Comparison of ENCODE assay signal across 11 mouse cellular contexts in genomic region chr2:157054816-157055215, GRCm38 (mm10). TPM values are rescaled to one million over a fixed set of nuclear protein-coding genes. Genes with fewer than 3 reads are reported as not detected.
A peak's percentile ranks its signal among the peaks of the same experiment; 100 is the strongest.
DNase-seq lines count a peak whose midpoint lies in the region; ATAC-seq and TF ChIP-seq lines count a peak whose summit lies in the region.
"Had no signal": no experiment of that assay in that cellular context is flagged by ENCODE, and none has a peak within 500 bp of the region (broad histone marks: within the 10 kb centered on the region; RNA-seq: fewer than 3 reads in every experiment).

No protein-coding gene starts in this region.

- TF ChIP-seq CTCF in brain, embryonic 14.5 days (IDR thresholded peaks at IDR 0.05; ENCODE audit: borderline replicate concordance, extremely low read depth, insufficient read depth, insufficient read length), result no peak

- H3K27ac ChIP-seq in hindbrain, embryonic 15.5 days (replicated peaks), result peak overlapping the region; percentile 36

- H3K4me2 ChIP-seq in hindbrain, embryonic 15.5 days, result no peak overlapping the region

- WGBS in hindbrain, embryonic 15.5 days, result 61% methylated on average over 5 of the region's 5 CpGs

- DNase-seq in cerebellum, postnatal 4 days (ENCODE audit: low spot score in 2 of 2), result no peak
- peak; percentile 70 for DNase-seq in layer of hippocampus, adult 9-11 months
- no peak for DNase-seq in layer of hippocampus, postnatal 25 days (ENCODE audit: extremely low spot score in 1 of 2, low spot score in 1 of 2)
- DNase-seq in brain, embryonic 14.5 days (ENCODE audit: low read depth), result peak; percentile 78

- no peaks in the 10 kb centered on the region for H3K9me3 ChIP-seq in hindbrain, embryonic 15.5 days

- no peak overlapping the region for H3K4me3 ChIP-seq in hindbrain, embryonic 15.5 days

- no peak for TF ChIP-seq POLR2A in brain, embryonic 14.5 days (IDR thresholded peaks at IDR 0.05; ENCODE audit: borderline replicate concordance, extremely low read depth, insufficient read depth, insufficient read length, poor library complexity, severe bottlenecking)

- ATAC-seq in cerebellum, adult (ENCODE audit: insufficient number of reproducible peaks, low FRiP score, low TSS enrichment), result 0 out of 2 replicates have a peak, but pooled peaks have one; percentile 6
- ATAC-seq in hindbrain, embryonic 15.5 days (ENCODE audit: low FRiP score, low read depth), result peak; percentile 49
- no peak for ATAC-seq in CD4-positive, CD25-positive, alpha-beta regulatory T cell, adult 4 months
- ATAC-seq in erythroblast, adult 5-6 weeks (replicated peaks; ENCODE audit: low FRiP score, poor library complexity, severe bottlenecking), result no peak

- H3K27me3 ChIP-seq in hindbrain, embryonic 15.5 days, result no peaks in the 10 kb centered on the region

- no peak overlapping the region for H3K9ac ChIP-seq in hindbrain, embryonic 15.5 days

- peaks cover 37% of the 10 kb centered on the region for H3K36me3 ChIP-seq in hindbrain, embryonic 15.5 days

- peaks cover 67% of the 10 kb centered on the region for H3K4me1 ChIP-seq in hindbrain, embryonic 15.5 days (replicated peaks)

RNA-seq across cellular contexts. Expression of gene Soga1, which starts 24.2 kb away (rescaled TPM):
- 10 to 100 TPM; 36.3 to 46.3 TPM for total RNA-seq in layer of hippocampus, postnatal 25 days (2021)
- polyA plus RNA-seq in brain, embryonic 14.5 days (2012; rRNA removed), result 21.3 and 40.2 TPM in 2 replicates
- 5.2 and 6.3 TPM in 2 replicates for polyA plus RNA-seq in hindbrain, embryonic 15.5 days (2015; fragmentation: Nextera tagmentation; extraction: Ambion mirVana)
- under 1 TPM in 1 of 2 experiments, not detected in 1; 0.16 TPM for polyA plus RNA-seq in CD4-positive, CD25-positive, alpha-beta regulatory T cell, adult 4 months (2017; shearing (Covaris generic))
- total RNA-seq in erythroblast, adult 5-6 weeks (2015; ENCODE audit: low replicate concordance), result 0.21 and 1.3 TPM in 2 replicates
- total RNA-seq in erythroblast, adult 5-6 weeks (2017; ENCODE audit: low replicate concordance), result 0.56 and 1.1 TPM in 2 replicates

RNA-seq across cellular contexts. Expression of gene Tldc2, which starts 32.0 kb away (rescaled TPM):
- total RNA-seq in layer of hippocampus, postnatal 25 days (2021), result not detected
- not detected in 2 replicates for polyA plus RNA-seq in brain, embryonic 14.5 days (2012; rRNA removed)
- not detected in 2 replicates for polyA plus RNA-seq in hindbrain, embryonic 15.5 days (2015; fragmentation: Nextera tagmentation; extraction: Ambion mirVana)
- not detected for polyA plus RNA-seq in CD4-positive, CD25-positive, alpha-beta regulatory T cell, adult 4 months (2017; shearing (Covaris generic))
- total RNA-seq in erythroblast, adult 5-6 weeks (2015; ENCODE audit: low replicate concordance), result not detected in 2 replicates
- not detected in 2 replicates for total RNA-seq in erythroblast, adult 5-6 weeks (2017; ENCODE audit: low replicate concordance)
- total RNA-seq: layer of hippocampus, adult 18-20 months had no signal
- polyA plus RNA-seq: C2C12; neural tube, embryonic 11.5 days had no signal

RNA-seq across cellular contexts. Expression of gene Dsn1, which starts 47.9 kb away (rescaled TPM):
- 1 to 10 TPM; 4.0 to 7.2 TPM for total RNA-seq in layer of hippocampus, postnatal 25 days (2021)
- polyA plus RNA-seq in brain, embryonic 14.5 days (2012; rRNA removed), result 12.6 and 17.3 TPM in 2 replicates
- polyA plus RNA-seq in hindbrain, embryonic 15.5 days (2015; fragmentation: Nextera tagmentation; extraction: Ambion mirVana), result 11.0 and 13.2 TPM in 2 replicates
- polyA plus RNA-seq in CD4-positive, CD25-positive, alpha-beta regulatory T cell, adult 4 months (2017; shearing (Covaris generic)), result 10 to 100 TPM; 10.8 to 16.6 TPM
- 12.3 and 14.8 TPM in 2 replicates for total RNA-seq in erythroblast, adult 5-6 weeks (2015; ENCODE audit: low replicate concordance)
- 21.2 TPM in 2 replicates for total RNA-seq in erythroblast, adult 5-6 weeks (2017; ENCODE audit: low replicate concordance)

Comparison
In these comparisons a context has a peak if more than half of its experiments do, and no peak if none do; other contexts are left out.
1. DNase-seq: peak in layer of hippocampus, adult 9-11 months (single experiment) and brain, embryonic 14.5 days (single experiment); none in cerebellum, postnatal 4 days (0 of 2) and layer of hippocampus, postnatal 25 days (0 of 2).
2. ATAC-seq: peak in cerebellum, adult (single experiment) and hindbrain, embryonic 15.5 days (single experiment); none in CD4-positive, CD25-positive, alpha-beta regulatory T cell, adult 4 months (single experiment) and erythroblast, adult 5-6 weeks (single experiment).